Mouse (Mus musculus): ENCODE data around the gene Spred2.

The Spred2 gene

DNA sequence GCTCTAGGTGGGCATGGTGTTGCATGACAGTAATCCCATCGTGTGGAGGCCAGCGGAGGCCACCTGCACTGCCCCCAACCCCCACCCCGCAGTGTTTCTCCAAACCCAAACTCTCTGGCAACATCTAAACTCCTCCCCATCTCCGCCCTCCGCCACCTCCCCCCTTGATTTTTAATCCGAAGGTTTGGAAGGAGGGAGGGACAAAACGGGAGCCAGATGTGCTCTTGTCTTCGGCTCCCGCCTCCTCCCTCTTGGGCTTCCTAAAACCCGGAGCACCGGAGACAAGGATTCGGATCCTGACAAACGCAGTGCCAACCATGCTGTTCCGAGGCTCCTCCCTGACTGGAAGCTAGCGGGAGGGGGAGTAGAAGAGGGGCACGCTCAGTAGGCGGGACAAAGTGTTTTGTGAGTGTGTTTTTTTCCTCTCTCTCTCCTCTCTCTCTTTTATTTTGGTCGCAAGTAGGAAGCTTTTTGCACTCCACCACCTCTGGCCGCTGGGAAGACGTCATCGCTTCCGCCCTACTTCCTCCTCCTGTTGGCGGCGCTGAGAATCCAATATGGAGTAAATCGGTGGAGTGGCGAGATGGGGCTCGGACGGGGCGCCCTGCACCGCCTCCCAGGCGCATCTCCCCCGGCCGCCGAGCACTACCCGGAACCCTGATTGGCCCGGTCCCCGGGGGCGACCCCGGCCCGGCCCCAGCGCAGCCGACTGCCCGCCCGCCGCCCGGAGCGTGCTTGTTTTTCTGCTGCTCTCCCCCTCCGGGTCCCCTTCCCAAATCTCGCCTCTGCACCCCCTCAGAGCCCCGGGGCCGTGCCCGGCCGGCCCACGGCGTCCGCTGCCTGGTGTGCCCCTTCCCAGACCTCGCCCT, at the start of gene Spred2:
TSS of gene Spred2 (plus strand) at position 488 of the 869 bp plus-strand sequence.
- DNase-seq = peak; percentile 85 to 87

DNA sequence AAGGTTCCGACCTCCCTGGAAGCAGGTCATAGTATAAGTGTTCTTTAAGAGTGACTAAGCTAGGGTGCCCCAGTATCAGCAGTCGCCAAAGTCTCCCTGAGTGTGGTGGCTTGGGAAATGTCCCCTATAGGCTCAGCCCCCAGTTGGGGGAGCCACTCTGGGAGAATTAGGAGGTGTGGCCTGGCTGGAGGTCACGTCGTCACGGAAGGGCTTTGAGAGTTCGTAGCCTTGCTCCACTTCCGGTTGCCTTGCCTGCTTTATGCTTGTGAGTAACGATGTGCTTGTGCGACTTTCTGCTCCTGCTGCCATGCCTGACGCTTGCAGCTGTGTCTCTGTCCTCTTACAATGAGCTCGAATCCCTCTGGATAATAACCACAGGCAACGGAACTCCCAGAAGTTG, 48.6 kb upstream of the Spred2 start:
- DNase-seq = no peak

DNA sequence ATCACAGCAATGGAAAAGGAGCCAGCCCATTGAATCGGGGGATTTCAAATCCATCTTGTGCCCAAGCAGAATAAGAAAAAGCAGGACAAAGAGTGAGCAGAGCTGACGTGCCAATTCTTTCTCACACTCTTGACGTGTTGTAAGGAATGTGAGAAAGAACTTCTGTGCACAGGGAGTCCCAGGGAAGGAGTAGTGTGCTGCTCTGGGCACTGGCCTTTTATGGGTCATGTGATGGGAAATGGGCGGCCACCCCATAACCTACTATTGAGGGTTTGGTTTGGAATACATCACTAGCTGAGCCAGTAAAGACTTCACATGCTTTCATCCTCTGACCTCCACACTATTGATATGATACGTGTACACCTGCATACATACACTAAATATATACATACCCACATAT, 48.2 kb upstream of the Spred2 start:
- DNase-seq = no peak

DNA sequence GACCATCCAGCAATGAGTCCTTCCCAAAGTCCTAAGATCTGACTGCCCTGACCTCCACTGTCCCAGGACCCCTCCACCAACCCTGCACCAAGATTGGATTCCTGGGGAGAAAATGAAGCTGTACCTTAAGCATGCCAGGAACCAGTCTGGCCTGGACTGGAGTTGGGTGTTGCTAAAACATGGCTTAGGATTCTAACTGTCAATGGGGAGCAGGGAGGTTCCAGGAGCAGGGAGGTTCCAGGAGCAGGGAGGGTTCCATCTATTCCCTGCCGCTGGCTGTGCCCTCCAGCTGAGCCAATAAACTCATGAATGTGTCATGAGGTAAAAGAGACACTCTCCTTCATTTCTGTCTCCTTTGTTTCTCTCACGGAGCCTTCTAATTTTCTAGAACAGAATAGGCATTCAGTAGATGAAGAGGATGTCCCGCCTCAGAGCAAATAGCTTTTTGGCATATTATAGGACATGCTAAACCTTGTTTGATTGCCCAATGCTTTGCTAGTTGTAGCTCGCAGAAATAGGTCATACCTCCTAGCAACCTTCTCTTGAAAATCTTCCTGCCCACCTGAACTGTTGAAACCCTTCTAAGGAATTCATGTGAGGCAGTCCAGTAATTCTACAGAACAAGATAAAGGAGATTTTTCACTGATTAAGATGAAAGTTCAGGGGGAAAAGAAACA, 46.8 kb upstream of the Spred2 start:
- no peak for DNase-seq

DNA sequence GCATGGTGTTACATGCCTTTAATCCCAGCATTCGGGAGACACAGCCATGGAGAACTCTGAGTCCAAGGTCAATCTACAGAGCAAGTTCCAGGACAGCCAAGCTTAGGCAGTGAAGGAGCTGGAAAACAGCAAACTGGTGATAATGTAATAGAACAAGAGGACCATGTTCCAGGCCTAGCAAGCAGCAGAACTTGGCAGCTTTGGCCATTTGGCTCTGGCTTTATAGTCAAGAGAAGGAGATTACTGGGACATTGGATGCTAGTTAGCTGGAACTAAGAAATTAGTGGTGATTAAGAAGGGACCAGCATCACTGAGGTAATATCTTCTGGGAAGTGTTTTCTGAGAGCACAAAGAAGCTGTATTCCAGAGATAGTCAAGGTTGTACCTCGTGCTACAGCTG, 42.8 kb upstream of the Spred2 start:
- DNase-seq = no peak

DNA sequence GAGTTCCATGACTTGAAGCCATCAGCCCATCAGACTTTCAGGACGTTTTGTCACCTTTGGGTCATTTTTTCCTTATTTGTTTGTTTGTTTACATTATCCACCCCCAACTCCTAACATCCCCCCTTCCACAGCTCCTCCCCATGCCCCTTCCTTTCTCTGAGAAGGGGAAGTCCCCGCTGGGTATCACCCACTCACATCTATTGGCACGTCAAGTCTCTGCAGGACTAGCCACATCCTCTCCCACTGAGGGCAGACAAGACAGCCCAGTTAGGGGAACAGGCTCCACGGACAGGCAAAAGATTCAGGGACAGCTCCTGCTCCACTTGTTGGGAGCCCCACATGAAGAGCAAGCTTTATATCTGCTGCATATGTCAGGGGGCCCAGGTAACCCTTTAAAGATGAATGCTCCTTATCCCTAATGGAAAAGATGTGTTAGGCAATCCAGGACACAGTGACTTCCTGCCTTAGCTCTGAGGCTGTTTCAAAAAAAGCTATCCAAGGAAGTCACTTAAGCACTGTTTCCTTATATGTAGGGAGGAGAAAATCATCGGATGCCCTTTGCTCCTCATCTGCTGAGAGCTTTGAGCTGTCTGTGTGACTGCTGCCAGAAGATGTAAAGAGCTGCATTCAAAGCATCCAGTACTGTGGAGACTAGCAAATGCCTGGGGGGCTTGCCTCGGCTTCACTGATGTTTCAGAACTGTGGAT, 33.3 kb upstream of the Spred2 start:
- DNase-seq = no peak

DNA sequence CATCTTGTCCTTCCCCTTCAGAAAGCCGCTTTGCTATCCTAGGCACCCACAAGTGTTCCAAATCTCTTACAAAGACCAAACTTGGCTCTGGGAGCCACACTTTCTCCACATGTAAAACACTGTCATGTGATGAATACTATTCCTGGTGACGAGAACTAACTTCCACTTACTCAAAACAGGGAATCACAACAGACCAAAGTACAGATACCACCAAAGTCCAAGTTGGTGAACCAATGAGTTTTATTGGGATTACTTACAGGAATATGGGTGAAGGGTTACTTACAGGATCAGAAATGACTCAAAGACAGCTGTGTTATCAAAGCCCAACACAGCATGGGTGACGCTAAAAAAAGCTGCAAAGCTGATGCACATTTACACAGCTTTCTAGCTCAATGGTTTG, 30.9 kb upstream of the Spred2 start:
- no peak for DNase-seq

DNA sequence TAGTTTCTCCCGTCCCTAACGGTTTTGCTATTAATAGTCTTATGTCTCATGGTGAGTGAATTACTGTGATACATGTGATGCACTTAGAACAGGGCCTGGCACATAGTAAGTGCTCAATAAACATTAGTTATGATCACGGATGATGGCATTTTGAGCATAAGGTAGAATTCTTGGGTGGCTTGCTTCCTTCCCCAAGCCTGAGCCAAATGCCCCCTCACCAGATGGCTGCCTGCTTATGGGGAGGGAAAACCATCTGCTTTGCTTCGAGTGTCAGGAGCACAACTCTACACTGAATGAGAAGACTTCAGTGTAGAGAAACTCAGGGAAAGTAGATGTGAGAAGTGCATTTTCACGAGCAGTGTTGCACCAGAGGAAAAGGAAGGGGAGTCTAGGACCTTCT, 24.6 kb upstream of the Spred2 start:
- peak; percentile 88 to 92 for DNase-seq

DNA sequence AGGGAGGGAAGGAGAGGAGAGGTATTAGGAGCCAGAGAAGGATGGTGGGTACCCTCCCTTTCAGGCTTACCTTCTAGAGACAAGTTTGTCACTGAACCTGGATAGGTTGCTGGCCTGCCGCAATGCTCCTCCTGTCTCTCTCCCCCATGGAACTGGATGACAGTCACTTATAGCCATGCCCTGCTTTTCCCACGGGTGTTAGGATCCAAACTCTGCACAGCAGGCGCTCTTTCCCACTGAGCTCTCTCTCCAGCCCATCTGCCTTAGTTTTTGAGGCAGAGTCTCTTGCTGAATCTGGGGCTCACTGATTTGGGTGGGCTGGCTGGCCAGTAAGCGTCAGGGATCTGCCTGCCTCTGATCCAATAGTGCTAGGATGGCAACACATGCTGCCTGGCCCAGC, 23.5 kb upstream of the Spred2 start:
- peak; percentile 46 to 60 for DNase-seq

DNA sequence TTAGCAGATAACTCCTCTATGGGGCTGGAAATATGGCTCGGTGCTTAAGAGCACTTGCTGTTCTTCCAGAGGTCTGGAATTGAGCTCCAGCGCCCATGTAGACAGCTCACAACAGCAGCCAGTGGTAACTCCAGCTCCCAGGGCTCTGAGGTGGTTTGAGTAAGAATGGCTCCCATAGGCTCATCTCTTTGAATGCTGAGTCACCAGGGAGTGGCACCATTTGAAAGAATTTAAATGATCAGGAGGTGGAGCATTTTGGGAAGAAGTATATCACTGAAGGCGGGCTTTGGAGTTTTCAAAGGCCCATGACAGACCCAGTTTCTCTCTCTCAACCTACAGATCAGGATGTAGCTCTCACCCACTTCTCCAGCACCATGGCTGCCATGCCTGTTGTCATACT, 13.0 kb upstream of the Spred2 start:
- DNase-seq = no peak

DNA sequence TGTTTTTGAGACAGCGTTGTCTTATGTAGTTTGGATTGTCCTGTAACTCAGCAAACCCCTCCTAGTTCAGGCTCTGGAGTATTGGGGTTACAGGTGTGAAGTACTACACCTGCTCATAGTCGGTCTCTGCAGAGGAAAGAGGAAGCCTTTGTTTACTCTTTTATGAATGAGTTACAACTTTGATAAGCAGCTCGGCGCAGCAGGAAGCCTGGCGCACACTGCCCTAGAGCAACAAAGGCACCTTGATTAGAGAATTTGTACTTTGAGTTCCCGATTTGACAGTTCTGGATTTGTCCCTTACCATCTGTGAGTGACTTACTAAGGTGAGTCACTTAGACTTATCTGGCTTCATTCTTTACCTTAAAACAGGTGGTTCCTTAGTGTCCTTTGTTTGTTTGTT, 12.0 kb upstream of the Spred2 start:
- DNase-seq = no peak

DNA sequence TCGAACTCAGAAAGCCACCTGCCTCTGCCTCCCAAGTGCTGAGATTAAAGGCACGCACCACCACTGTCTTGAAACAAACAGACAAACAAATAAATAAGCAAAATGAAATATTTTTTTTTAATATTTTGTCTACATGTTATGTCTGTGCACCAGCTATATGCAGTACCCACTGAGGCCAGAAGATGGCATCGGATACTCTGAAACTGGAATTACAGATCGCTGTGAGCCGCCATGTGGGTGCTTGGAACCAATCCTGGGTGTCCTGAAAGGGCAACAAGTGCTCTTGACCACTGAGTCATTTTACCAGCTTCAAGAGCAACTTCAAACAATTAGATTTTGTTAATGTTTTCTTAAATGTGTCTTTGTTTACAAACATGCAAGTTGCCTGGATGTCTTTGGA, 11.5 kb upstream of the Spred2 start:
- no peak for DNase-seq

DNA sequence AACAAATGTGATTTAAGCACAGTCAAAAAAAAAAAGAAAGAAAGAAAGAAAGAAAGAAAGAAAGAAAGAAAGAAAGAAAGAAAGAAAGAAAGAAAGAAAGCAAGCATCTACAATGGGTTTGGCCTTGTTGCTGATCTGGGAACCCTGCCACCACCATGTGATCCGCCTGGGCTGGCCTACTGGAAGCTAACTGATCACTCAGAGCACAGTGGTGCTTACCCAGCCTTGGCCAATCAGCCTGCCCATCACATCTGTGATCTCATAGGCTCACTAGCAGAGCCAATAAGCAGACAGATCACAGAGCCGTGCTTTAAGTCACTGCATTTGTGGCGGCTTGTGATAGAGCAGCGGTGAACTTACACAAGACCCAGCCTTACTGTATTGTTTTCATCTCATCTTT, 10.4 kb upstream of the Spred2 start:
- DNase-seq = no peak

DNA sequence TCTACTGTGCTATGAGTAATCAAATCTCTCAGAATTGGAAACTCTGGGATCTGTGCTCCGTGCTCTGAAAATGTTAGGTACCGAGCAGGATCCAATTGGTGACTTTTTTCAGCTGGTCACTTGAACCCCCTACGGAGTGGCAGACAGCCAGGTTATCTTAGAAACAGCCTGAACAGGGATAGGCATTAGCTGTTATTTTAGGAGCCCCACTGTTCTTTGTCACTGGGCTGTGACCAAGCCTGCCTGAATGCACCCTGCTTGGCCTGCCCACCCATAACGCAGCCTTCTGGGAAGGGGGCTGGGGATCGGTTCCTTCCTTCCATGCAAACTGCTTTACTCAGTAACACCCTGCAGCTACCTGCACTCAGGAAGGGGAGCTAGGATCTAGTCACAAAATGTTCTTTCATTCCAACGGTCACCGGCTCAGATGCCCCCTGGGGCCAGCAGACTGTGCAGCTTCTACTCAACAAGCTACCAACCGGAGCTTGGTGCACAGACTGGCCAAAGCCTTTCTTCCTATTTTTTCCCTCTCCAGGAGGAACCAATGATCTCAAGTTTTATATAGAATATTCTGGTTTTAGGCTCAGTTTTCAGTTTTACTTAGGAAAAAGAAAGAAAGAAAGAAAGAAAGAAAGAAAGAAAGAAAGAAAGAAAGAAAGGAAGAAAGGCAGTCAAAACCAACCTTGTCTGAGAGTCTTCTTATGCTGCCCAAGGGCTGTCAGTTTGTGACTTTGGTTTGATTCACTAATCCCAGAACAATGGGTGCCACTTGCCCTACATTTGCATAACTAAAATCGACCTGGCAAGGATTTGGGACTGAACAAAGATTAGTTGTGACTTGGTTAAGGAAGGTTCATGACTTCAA, 6.6 kb upstream of the Spred2 start:
- DNase-seq = peak; percentile 61 to 64

DNA sequence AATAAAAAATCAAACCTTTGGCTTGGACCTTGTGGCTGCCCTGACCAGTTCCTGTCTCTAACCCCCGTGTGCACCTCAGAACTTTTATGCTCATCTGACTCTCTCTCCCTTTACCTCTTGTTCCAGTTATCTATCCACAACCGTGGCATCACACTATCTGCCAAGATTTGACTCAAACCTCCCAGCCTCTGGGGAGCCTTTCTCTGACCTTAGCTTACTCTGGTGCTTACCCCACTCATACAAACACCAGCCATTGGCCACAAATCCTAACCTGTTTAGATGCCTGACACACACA, 6.0 kb upstream of the Spred2 start:
- DNase-seq = no peak

DNA sequence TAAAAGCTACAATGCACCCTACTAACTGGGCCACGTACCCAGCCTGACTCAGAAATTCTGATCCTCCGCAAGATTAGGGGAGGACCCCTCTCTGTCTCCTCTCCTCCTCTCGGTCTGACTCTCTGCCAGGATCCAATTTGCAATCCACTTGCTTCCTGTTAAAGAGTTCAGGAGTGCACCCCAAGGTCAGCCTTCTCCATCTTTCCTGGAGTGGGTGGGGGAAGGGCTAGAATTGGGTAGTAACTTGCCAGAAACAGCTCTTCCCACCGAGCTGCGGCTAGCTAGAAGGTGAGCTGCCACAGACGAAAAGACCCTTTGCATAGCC, 4.8 kb upstream of the Spred2 start:
- DNase-seq = no peak

DNA sequence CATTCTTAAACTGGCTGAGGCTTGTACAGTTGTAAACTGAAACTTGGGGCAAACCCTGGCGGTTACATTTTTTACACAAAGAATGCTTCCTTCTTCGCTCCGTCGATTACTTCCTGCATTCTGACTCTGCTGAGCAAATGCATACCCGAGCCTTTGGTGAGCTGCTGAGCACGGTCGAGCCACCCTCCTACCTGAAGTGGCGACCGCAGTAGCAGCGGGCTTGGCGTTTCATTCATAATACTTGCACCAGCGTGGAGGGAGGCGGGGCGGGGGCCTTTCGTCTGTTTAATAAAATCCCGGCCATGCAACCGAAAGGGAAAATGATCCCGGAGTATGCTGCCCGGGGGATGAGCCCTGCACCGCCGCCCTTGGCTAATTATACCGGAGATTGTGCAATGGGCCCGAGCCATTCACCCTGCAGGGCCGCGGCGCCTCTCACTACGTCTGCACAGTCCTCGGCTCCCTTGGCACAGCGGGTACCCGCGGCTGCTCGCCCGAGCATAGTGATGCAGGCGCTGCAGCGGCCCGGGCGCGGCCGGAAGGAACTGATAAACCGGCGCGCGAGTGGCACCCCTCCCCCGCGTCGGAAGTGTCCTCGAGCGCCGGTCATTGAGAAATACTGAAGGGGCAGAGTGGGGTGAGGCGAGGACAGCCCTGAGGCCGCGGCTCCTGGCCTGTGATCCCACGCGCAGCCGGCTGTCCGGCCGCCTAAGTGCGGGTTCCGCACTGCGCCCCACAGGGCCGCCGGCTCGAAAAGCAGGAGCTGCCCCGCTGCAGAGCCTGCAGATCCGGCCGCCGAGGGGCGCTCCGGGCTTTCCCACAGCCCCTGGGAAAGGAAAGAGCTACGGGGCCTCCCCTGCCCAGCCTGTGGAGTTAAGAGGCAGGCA, 4.1 kb upstream of the Spred2 start:
- peak; percentile 88 to 89 for DNase-seq

DNA sequence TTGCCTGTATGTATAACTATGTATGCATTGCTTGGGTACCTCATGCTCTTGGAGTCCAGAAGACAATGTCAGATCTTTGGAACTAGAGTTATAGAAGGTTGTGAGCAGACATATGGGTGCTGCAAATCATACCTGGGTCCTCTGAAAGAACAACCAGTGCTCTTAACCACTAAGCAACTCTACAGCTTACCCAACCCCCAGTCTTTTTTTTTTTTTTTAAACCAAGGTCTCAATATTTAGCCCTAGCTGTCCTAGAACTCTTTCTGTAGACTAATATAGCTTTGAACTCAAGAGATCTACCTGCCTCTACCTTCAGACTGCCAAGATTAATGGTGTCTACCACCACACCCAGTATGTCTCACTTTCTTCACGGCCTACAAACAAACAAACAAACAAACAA, 2.5 kb upstream of the Spred2 start:
- DNase-seq = no peak

DNA sequence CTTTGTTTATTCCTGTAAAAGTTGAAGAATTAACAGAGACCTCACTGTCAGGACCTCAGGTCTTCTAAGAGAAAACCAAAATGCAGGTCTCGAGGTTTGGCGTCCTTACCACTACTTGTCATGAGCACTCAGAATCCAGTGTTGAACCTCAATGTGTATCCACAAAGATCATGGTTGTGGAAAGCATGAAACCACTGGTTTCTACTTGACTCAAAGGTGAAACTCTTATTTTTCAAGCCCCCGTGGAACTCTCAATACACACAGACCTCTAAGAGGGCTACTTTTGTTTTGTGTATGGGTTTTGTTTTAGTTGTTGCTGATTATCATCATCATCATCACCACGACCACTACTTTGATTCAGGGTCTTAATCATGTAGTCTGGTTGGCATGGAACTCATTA, 2.0 kb upstream of the Spred2 start:
- no peak for DNase-seq

DNA sequence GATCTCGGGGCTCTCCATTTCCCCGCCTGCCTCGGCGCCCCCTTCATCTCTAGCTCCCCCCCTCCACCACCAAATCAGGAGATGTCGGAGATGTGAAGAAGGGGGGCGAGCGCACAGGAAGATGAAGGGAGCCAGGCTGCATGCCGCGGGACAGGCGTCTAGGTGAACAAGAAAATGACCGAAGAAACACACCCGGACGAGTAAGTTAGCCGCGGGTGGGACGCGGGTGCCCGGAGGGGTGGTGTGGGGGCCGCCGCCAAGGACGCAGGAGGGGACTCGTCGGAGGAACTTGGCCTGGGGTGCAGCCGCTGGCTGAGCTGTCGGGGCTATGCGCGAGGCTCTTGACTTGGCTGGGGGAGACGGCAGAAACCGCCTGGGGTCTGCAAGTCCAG, 578 bp downstream of the Spred2 start:
- DNase-seq = peak in 1 of 2 experiments; percentile 56

DNA sequence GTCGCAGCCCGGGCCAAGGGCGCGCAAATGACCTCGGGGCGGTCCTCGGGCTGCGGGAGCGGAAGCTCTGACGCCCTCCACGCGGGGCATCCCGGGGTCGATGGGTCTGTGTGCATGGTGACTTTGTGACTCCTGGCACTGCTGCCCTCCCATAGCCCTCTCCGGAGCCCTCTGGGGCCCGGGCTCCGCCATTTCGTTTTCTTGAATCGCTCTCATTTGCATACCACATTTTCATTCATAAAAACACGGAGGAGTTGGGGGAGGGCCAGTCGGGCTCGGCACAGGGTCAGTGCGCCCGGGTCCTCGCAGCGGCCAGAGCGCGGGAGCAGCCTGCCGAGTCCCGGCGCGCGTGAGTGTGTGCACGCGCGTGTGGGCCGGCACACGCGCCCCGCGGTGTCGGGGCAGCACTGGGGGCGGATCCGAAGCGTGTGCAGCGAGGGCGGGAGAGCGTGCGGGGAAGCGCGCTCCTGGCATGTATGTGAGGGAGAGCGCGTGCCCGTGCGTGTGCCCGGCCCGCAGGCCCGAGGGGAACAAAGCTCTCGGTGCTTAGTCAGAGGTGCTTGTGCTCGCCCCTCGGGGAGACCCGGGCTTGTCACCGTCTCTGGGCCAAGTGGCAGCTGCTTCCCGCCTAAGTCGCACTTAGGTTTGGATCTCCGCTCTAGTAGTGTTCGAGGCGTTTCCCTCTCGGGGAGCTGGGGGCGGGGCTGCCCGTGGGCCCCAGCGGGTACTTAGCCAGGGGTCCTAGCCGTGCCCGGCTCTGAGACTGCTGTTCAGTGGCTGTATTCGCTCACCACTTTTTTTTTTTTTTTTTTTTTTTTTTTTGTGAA, 1.2 kb downstream of the Spred2 start:
- peak; percentile 80 to 89 for DNase-seq

Measured in cerebellum, adult 18-20 months (tissue).